Mouse (Mus musculus) CH12.LX (cell line): ENCODE measurements around the gene Ppard. TPM values are rescaled to one million over a fixed set of nuclear protein-coding genes. Genes with fewer than 3 reads are reported as not detected.

Experiments used
- DNase-seq: peaks from one replicate; pipeline ENCODE4 v3.0.0-alpha.2; 2013; ENCODE audit errors: extremely low read depth
- H3K27ac ChIP-seq: 2 replicates; pipeline ENCODE4 v1.5.1; 2012; ENCODE audit warnings: low read depth, mild to moderate bottlenecking, control low read depth, moderate library complexity; ENCODE audit not compliant: insufficient read depth
- H3K27me3 ChIP-seq: replicated peaks from 2 replicates; pipeline ENCODE3; 2012; ENCODE audit warnings: inconsistent platforms
- H3K36me3 ChIP-seq, 2 experiments: replicated peaks in 1 of 2; 2 replicates each; pipeline versions ENCODE3 to v1.6.1; 2012; ENCODE audit warnings: inconsistent platforms in 1 of 2, low read length in 1 of 2, mild to moderate bottlenecking in 1 of 2, mixed read lengths in 1 of 2, moderate library complexity in 1 of 2; ENCODE audit not compliant: control insufficient read depth in 1 of 2, insufficient read depth in 1 of 2
- H3K4me1 ChIP-seq, 2 experiments: 2 replicates each; pipeline ENCODE4 v1.6.1; 2012; ENCODE audit warnings: inconsistent platforms in 1 of 2, moderate library complexity in 1 of 2; ENCODE audit not compliant: insufficient read depth in 2 of 2, control insufficient read depth in 1 of 2
- H3K4me2 ChIP-seq: 2 replicates; pipeline ENCODE4 v1.6.1; 2012; ENCODE audit warnings: low read depth, mild to moderate bottlenecking, control low read depth; ENCODE audit not compliant: poor library complexity, insufficient read depth, severe bottlenecking
- H3K4me3 ChIP-seq, 3 experiments: fragments of 150-350 bp in 1 of 3; sonication (generic) in 1 of 3; replicated peaks in 1 of 3; 2 replicates each; pipeline versions ENCODE3 to v1.5.1; 2011 to 2012; ENCODE audit warnings: low read depth in 2 of 3, low read length in 2 of 3, mild to moderate bottlenecking in 2 of 3, moderate library complexity in 2 of 3, control low read depth in 1 of 3, improper control_type of control experiment in 1 of 3, inconsistent platforms in 1 of 3, mixed read lengths in 1 of 3; ENCODE audit not compliant: poor library complexity in 1 of 3
- H3K79me2 ChIP-seq: replicated peaks from 2 replicates; pipeline ENCODE4 v1.6.1; 2012; ENCODE audit warnings: mild to moderate bottlenecking, moderate library complexity; ENCODE audit not compliant: control insufficient read depth, poor library complexity, insufficient read depth, severe bottlenecking; ENCODE audit errors: extremely low read depth
- H3K9ac ChIP-seq: 2 replicates; pipeline ENCODE4 v1.6.1; 2012; ENCODE audit warnings: low read depth, mild to moderate bottlenecking, control low read depth, moderate library complexity; ENCODE audit not compliant: insufficient read depth
- H3K9me3 ChIP-seq: replicated peaks from 2 replicates; pipeline ENCODE3; 2012; ENCODE audit warnings: low read length, inconsistent platforms, mixed read lengths
- BHLHE40 ChIP-seq: IDR thresholded peaks from 2 replicates; pipeline ENCODE4 v1.6.1; 2011; ENCODE audit warnings: mild to moderate bottlenecking, low read depth, low read length, improper control_type of control experiment
- CHD1 ChIP-seq: IDR thresholded peaks from 2 replicates; pipeline ENCODE4 v1.6.1; 2012; ENCODE audit warnings: low read depth, low read length, improper control_type of control experiment, inconsistent platforms
- CTCF ChIP-seq, 2 experiments: IDR thresholded peaks in 1 of 2; conservative IDR thresholded peaks in 1 of 2; 2 replicates each; pipeline ENCODE4 v1.5.1; 2011 to 2012; ENCODE audit warnings: low read depth in 2 of 2, low read length in 2 of 2, improper control_type of control experiment in 1 of 2, inconsistent platforms in 1 of 2, mild to moderate bottlenecking in 1 of 2, moderate library complexity in 1 of 2
- E2F4 ChIP-seq: IDR thresholded peaks from 2 replicates; pipeline ENCODE4 v1.6.1; 2011; ENCODE audit warnings: low read depth, low read length, improper control_type of control experiment; ENCODE audit not compliant: insufficient replicate concordance
- ELF1 ChIP-seq: IDR thresholded peaks from 2 replicates; pipeline ENCODE4 v1.6.1; 2014; ENCODE audit warnings: low read depth, mild to moderate bottlenecking, inconsistent platforms, low read length, improper control_type of control experiment
- EP300 ChIP-seq: IDR thresholded peaks from 2 replicates; pipeline ENCODE4 v1.6.1; 2011; ENCODE audit warnings: low read length, improper control_type of control experiment
- ETS1 ChIP-seq: conservative IDR thresholded peaks from 2 replicates; pipeline ENCODE4 v1.6.1; 2012; ENCODE audit warnings: low read depth, mild to moderate bottlenecking, inconsistent platforms, low read length, improper control_type of control experiment, moderate library complexity
- GABPA ChIP-seq: IDR thresholded peaks from 2 replicates; pipeline ENCODE4 v1.6.1; 2012; ENCODE audit warnings: low read depth, low read length, improper control_type of control experiment, inconsistent platforms; ENCODE audit not compliant: insufficient replicate concordance
- HCFC1 ChIP-seq: IDR thresholded peaks from 2 replicates; pipeline ENCODE4 v1.6.1; 2012; ENCODE audit warnings: low read depth, mild to moderate bottlenecking, inconsistent platforms, low read length, improper control_type of control experiment
- IRF4 ChIP-seq: IDR thresholded peaks from 2 replicates; pipeline ENCODE4 v1.6.1; 2014; ENCODE audit warnings: low read depth, mild to moderate bottlenecking, inconsistent platforms, low read length, improper control_type of control experiment
- JUND ChIP-seq: conservative IDR thresholded peaks from 2 replicates; pipeline ENCODE4 v1.6.1; 2011; ENCODE audit warnings: low read depth, low read length, improper control_type of control experiment
- KAT2A ChIP-seq: IDR thresholded peaks from 2 replicates; pipeline ENCODE4 v1.6.1; 2012; ENCODE audit warnings: low read length, improper control_type of control experiment, inconsistent platforms; ENCODE audit not compliant: insufficient replicate concordance
- MAX ChIP-seq: IDR thresholded peaks from 2 replicates; pipeline ENCODE4 v1.6.1; 2011; ENCODE audit warnings: low read length, improper control_type of control experiment
- MAZ ChIP-seq: IDR thresholded peaks from 2 replicates; pipeline ENCODE4 v1.6.1; 2012; ENCODE audit warnings: low read depth, mild to moderate bottlenecking, inconsistent platforms, low read length, improper control_type of control experiment, moderate library complexity
- MEF2A ChIP-seq: IDR thresholded peaks from 2 replicates; pipeline ENCODE4 v1.6.1; 2014; ENCODE audit warnings: low read depth, mild to moderate bottlenecking, inconsistent platforms, low read length, improper control_type of control experiment, borderline replicate concordance
- MXI1 ChIP-seq: IDR thresholded peaks from 2 replicates; pipeline ENCODE4 v1.6.1; 2011; ENCODE audit warnings: mild to moderate bottlenecking, low read depth, low read length, improper control_type of control experiment
- MYC ChIP-seq: IDR thresholded peaks from 2 replicates; pipeline ENCODE4 v1.6.1; 2011; ENCODE audit warnings: low read depth, mild to moderate bottlenecking, improper control_type of control experiment, low read length
- NELFE ChIP-seq: IDR thresholded peaks from 2 replicates; pipeline ENCODE4 v1.6.1; 2011; ENCODE audit warnings: low read depth, low read length, improper control_type of control experiment
- NRF1 ChIP-seq: IDR thresholded peaks from 2 replicates; pipeline ENCODE4 v1.6.1; 2014; ENCODE audit warnings: low read depth, mild to moderate bottlenecking, inconsistent platforms, low read length, improper control_type of control experiment, moderate library complexity
- PAX5 ChIP-seq: IDR thresholded peaks from 2 replicates; pipeline ENCODE4 v1.6.1; 2012; ENCODE audit warnings: low read length, inconsistent platforms, mixed read lengths
- POLR2AphosphoS2 ChIP-seq: IDR thresholded peaks from 2 replicates; pipeline ENCODE4 v1.6.1; 2011; ENCODE audit warnings: low read depth, low read length, improper control_type of control experiment
- SIN3A ChIP-seq: IDR thresholded peaks from 2 replicates; pipeline ENCODE4 v1.6.1; 2012; ENCODE audit warnings: low read length, improper control_type of control experiment, inconsistent platforms
- SMC3 ChIP-seq: IDR thresholded peaks from 2 replicates; pipeline ENCODE4 v1.6.1; 2011; ENCODE audit warnings: low read depth, low read length, improper control_type of control experiment
- TBP ChIP-seq: conservative IDR thresholded peaks from 2 replicates; pipeline ENCODE4 v1.6.1; 2011; ENCODE audit warnings: low read depth, low read length, improper control_type of control experiment
- TCF12 ChIP-seq: IDR thresholded peaks from 2 replicates; pipeline ENCODE4 v1.6.1; 2014; ENCODE audit warnings: low read depth, mild to moderate bottlenecking, inconsistent platforms, low read length, improper control_type of control experiment
- UBTF ChIP-seq: IDR thresholded peaks from 2 replicates; pipeline ENCODE4 v1.6.1; 2012; ENCODE audit warnings: low read depth, mild to moderate bottlenecking, inconsistent platforms, low read length, improper control_type of control experiment, moderate library complexity
- USF1 ChIP-seq: IDR thresholded peaks from 2 replicates; pipeline ENCODE4 v1.6.1; 2014; ENCODE audit warnings: low read depth, mild to moderate bottlenecking, inconsistent platforms, low read length, improper control_type of control experiment
- USF2 ChIP-seq: conservative IDR thresholded peaks from 2 replicates; pipeline ENCODE4 v1.6.1; 2011; ENCODE audit warnings: low read depth, low read length, improper control_type of control experiment
- ZC3H11A ChIP-seq: IDR thresholded peaks from 2 replicates; pipeline ENCODE4 v1.6.1; 2012; ENCODE audit warnings: low read depth, mild to moderate bottlenecking, inconsistent platforms, low read length, improper control_type of control experiment
- ZKSCAN1 ChIP-seq: IDR thresholded peaks from 2 replicates; pipeline ENCODE4 v1.6.1; 2012; ENCODE audit warnings: low read depth, inconsistent platforms, low read length, improper control_type of control experiment, borderline replicate concordance
- ZMIZ1 ChIP-seq: IDR thresholded peaks from 2 replicates; pipeline ENCODE4 v1.6.1; 2012; ENCODE audit warnings: low read depth, mild to moderate bottlenecking, inconsistent platforms, low read length, improper control_type of control experiment
- ZNF384 ChIP-seq: IDR thresholded peaks from 2 replicates; pipeline ENCODE4 v1.6.1; 2012; ENCODE audit warnings: low read depth, low read length, improper control_type of control experiment, inconsistent platforms
- dilution Hi-C: fragments of 300-500 bp; cut with MboI; formaldehyde crosslinking; loops from 2 replicates; pipeline ENCODE4 v1.14.3; 2020; ENCODE audit warnings: low sequenced_read_pairs; ENCODE audit not compliant: extremely low pct_unique_long_range_greater_than_20kb, extremely low pct_ligation_motif_present
- in situ Hi-C: fragments of 300-500 bp; cut with MboI; formaldehyde crosslinking; loops from 3 replicates; pipeline ENCODE4 v1.14.3; 2019; ENCODE audit warnings: low sequenced_read_pairs, low pct_ligation_motif_present, low pct_unique_long_range_greater_than_20kb, mixed read lengths
- polyA plus RNA-seq: library from polyadenylated mRNA; unstranded; fragments of >175 nt; gene quantifications from 2 replicates; pipeline ENCODE4 v1.2.1, GENCODE M21; 2012; ENCODE audit warnings: low read depth; ENCODE audit not compliant: insufficient read length
- total RNA-seq, 2 experiments: library from RNA; depleted of rRNA; stranded (reverse); fragments of 300-350 nt in 1 of 2; fragments of >200 nt in 1 of 2; gene quantifications; 2 replicates each; pipeline ENCODE4 v1.2.3; 2012 to 2014

Gene Ppard
- total and polyA plus RNA-seq, 3 experiments = 2.9 to 15.5 (median 7.3) TPM

DNA sequence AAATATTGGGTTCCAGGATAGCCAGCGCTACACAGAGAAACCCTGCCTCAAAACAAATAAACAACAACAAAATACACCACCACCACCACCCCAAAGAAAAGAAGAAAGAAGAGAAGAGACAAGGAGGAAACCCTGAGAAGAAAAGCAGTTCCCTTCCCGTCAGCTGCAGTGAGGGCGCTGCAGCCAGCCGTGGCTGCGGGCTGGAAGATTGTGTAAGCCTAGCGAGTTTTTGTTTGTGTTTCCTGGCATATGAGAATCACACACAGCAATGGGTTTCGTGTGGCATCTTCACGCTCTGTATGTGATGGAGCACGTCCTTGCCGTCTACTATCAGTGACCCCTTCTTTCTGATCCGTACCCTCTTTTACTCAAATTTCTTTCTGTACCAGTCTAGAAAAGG is 14.1 kb downstream of the Ppard start:
- no peaks in the 10 kb centered on the region for H3K27me3 ChIP-seq
- H3K4me1 ChIP-seq = peaks cover 22 to 68% of the 10 kb centered on the region in 2 experiments
- dilution Hi-C loops (no loop called here), in situ Hi-C loops (no loop called here)
- TF ChIP-seq POLR2AphosphoS2 (no peak), GABPA (no peak), KAT2A (no peak), TCF12 (no peak), ELF1 (no peak), BHLHE40 (no peak), MXI1 (no peak), MAX (no peak), ZC3H11A (no peak), PAX5 (no peak), NRF1 (no peak), ZNF384 (no peak), CTCF (conservative IDR thresholded peaks at IDR 0.05 in 1 of 2, IDR thresholded peaks at IDR 0.05 in 1 of 2; ENCODE audit: low read depth in 2 of 2, low read length in 2 of 2) (no peak), TBP (no peak), JUND (no peak), USF2 (no peak), CHD1 (no peak)
- H3K4me2 ChIP-seq = no peak overlapping the region
- no peak for DNase-seq
- H3K36me3 ChIP-seq = peaks cover 24 to 80% of the 10 kb centered on the region in 2 experiments
- H3K79me2 ChIP-seq = no peaks in the 10 kb centered on the region
- H3K27ac ChIP-seq = no peak overlapping the region
- no peak overlapping the region for H3K9ac ChIP-seq
- no peaks in the 10 kb centered on the region for H3K9me3 ChIP-seq
- H3K4me3 ChIP-seq = no peak overlapping the region

DNA sequence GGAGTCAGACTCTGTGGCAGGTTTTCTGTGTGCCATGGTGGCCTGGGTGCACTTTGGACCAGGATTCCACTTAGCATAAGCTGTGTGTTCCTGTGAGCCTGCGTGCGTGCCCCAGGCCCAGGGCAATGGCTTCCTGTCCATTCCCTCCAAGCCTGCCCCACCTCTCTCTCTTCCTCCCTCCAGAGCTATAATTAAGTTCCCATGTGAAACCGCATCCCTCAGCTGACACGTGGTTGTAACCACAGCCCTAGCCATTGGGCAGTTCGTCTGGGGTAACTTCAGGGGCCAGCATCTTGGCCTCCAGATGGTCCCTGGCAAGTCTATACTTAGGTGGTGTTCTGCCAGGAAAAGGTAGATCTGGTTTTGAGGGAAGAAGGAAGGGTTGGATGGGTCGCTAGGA is 15.1 kb downstream of the Ppard start:
- TF ChIP-seq JUND (no peak), MAX (no peak), ZNF384 (no peak), USF2 (no peak), MXI1 (peak; percentile 17; the same call in 1 of the 2 replicates), ZMIZ1 (no peak), MAZ (no peak), SIN3A (no peak), ETS1 (peak; percentile 50), NELFE (no peak), E2F4 (no peak), KAT2A (no peak), GABPA (no peak), MYC (no peak), ZKSCAN1 (no peak), IRF4 (no peak), MEF2A (peak; percentile 71; the same call in 1 of the 2 replicates), TCF12 (0 out of 2 replicates have a peak, but pooled peaks have one; percentile 40), SMC3 (no peak), EP300 (no peak), ELF1 (no peak), HCFC1 (no peak), BHLHE40 (peak; percentile 78), PAX5 (no peak), USF1 (0 out of 2 replicates have a peak, but pooled peaks have one; percentile 13), UBTF (no peak)
- Histone ChIP-seq H3K4me1 (peaks cover 24 to 68% of the 10 kb centered on the region in 2 experiments), H3K4me3 (no peak overlapping the region), H3K27ac (no peak overlapping the region), H3K36me3 (peaks cover 22 to 79% of the 10 kb centered on the region in 2 experiments), H3K79me2 (no peaks in the 10 kb centered on the region), H3K9me3 (no peaks in the 10 kb centered on the region), H3K27me3 (no peaks in the 10 kb centered on the region), H3K4me2 (no peak overlapping the region), H3K9ac (no peak overlapping the region)
- dilution Hi-C loops = no loop called here
- in situ Hi-C loops = no loop called here
- DNase-seq = peak; percentile 49
